Mouse (Mus musculus) forelimb bud, embryonic 11.5 days (tissue): ENCODE measurements around the gene Gata3.

Experiments used
- DNase-seq: peaks from one replicate; pipeline ENCODE4 v3.0.0-alpha.2; 2012; ENCODE audit warnings: low read depth, low spot score

Gene Gata3

GRCm38 (mm10) chr2:9886031-9886430, 3.8 kb downstream of the Gata3 start:
- DNase-seq: no peak

DNA sequence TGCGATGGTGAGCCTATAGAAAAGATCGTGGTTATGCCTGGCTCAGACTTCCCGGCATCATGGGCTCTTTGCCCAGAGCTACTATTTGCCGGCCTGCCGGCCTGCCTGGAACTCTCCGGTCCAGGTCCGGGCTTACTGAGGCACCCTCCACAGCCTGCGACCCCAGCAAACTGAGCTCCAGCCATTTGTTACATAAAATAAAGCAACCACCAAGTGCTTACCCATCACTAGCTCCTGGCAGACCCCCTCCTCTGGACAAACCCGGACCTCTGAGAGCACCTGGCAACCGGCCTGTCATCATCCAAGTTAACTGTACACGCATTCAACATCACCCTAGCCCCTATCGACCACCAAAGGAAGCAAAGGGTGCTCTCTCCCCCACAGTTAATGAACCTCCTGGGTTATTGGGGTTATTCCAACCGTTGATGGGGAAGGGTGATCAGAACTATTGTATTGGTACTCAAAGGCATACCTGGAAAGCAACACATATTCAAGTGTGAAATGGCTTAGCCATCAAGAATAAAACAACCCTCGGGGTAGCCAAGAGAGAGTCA, 4.5 kb downstream of the Gata3 start:
- DNase-seq: no peak

DNA sequence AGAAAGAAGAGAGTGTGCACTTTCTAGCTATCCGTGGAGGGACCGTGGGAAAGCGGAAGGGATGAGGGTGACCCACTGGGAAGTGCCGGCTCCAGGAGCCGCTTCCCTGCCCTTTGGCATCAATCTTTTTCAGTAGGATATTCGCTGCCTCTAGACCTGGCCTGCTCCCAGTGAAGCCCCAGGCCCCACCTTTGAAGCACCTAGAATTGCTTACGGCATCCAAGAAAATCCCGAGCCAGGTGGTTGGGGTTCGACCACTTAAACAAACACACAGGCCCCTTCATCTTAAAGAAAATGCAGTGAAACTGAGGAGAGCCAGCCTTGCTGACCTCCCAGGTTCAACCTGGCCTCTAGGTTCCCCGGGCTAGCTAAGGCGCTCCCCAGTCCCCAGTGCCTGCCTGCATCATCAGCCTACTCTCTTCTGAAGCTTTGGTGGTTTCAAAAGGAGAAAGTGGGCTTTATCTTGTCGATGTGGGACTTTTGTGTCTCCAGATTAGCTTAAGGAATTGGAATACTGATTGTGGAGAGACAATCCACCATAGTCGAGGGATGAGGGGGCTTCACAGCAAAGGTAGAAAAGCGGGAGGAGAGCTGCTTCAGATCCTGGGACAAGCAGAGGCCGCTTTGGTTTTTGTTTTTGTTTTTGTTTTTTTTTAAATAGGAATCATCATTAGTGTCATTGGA, 5.2 kb downstream of the Gata3 start:
- no peak for DNase-seq

DNA sequence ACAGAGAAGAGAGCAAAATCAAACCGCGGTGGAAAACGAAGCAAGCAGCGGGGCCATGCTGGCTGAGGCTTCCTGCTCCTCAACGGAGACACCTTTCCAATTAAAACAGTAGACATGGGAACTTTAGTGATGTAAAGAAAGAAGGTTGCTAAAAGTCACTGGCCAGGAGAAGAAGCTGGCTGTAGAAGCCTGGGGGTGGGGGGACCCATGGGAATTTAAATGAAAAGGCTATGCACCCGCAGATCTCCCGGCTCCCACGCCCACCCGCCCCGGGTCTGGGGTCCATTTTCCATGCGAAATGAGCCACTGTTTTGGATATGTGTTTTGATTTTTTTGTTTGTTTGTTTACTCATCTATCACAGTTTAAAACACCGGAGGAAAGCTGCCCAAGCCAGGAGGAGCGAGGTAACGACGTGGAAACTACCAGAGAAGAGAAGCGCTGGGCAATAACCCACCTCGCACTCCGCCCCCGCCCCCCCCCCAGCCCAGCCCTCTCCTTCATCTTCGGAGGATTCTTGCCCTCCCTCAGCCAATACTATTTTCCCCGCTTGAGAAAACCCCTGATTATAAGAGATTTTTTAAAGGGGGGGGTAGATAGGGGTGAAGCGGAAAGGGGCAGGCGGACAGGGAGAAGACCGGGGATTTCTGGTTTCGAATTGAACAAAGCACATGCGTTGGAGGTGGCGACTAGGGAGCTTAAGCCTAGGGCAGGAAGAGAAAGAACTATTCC, 5.9 kb downstream of the Gata3 start:
- no peak for DNase-seq

DNA sequence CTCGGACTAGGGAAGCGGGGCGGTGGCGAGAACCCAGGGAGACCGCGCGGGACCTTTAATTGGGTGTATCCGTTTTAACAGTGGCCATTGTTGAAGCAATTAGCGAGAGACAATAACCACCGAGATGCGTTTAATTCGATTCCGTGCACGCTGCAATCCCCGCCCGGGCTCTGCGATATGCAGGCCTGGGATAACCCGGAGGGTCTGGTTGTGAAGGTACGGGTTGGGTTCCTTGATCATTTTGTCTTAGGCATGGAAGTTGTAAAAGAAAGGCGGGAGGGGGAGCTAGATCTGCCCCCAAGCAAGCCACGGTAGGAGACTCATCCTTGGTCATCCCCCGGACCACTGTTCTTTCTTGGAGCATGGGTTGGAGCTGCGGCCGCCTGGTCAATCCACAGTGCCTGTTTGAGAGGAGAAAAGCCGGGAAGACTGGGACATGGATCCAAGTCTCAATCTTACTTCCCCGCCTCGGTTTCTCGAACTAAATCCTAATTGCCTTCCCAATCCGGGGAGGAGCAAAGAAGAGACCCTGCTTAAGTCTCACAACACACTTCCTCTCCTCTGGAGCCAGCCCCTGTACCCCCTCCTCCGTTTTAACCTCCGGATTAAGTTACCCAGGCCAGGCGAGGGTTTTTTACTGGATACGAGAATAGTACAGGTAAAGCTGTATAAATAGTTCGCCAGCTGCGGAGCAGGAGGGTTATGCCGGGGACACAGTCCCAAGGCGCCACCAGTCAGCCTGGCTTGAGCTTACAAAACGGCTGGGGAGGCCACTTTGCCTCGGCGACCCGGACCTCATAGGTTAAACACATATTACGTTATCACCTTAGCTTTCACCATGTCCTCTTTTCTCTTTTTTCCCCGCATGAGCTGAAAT, 6.7 kb downstream of the Gata3 start:
- no peak for DNase-seq

DNA sequence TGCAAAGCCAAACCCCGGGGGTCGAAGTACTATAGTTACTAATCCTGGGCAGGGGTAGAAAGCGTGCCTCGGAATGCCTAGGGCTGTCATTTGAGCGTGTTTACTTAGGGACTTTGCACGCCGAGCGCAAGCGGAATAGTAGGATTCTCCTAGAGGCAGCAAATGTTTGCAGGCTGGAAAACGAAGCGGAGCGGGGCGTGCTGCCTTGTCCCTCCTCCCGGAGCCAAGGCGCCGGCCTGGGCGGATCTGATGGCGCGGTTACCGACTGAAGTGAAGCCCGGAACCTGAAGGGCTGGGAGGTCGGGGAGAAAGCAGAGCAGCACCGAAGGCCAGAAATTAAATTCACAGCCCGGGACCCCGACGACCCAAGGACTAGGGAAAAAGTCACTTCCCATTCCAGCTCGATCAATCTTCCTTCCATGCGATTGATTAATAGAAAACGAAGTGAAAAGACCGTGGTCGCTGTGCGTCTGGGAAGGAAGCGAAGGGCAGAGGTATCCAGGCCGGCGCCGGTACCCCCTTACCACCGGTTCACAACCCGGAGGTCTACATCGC, 7.4 kb downstream of the Gata3 start:
- no peak for DNase-seq

- no peak for DNase-seq
Measured at GRCm38 (mm10) chr2:9881611-9882023, 8.2 kb downstream of the Gata3 start.

DNA sequence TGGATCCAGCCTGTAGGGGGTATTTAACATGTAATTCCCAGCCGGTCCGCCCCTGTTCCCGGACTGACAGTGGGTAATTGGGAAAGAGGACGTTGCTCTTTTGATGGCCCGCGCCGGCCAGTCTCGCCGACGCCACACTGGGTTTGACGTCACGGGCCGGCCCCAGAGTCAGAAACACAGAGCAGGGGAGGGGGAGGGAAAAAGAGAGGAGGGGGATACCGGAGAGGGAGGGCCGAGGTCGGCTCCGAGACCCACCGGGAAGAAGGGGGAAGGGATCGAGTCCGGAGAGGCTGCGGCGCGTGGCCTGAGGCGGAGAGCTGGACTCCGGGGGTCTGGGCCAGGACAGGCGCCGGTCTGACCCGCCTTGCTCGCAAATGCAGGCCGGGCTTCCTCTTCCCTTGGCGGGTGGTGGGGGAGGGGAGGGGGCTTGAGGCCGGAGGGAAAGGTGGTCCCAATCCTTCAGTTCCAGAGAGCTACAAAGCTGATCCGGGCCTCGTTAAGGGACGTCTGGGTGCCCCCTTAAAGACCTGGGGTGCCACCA, 8.7 kb downstream of the Gata3 start, which contains the start of gene 4930412O13Rik:
4930412O13Rik (plus strand) TSS at position 202 of the 541 bp plus-strand sequence.
- DNase-seq: no peak

GRCm38 (mm10) chr2:9880271-9880670, 9.6 kb downstream of the Gata3 start:
- no peak for DNase-seq

- DNase-seq: peak; percentile 95
Measured at GRCm38 (mm10) chr2:9879493-9879892, 10.3 kb downstream of the Gata3 start.

DNA sequence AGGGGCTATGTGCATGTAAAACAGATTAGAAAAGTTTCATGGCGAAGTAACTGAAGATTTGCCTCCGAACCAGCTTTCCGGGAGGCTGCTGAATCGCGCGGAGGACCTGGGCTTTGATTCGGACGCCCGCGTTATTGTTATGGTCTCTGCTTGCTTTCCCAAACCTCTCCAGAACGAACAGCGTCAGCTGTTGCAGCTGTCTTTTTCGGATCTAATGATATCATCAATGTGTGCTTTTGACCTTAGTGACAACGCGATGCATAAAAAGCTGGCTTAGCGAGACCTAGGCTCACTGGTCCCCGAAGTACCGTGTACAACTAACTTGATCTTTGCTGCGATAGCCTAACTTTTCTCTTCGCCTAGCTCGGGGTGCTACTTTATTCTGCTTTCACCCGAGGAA, 10.7 kb downstream of the Gata3 start:
- no peak for DNase-seq

- no peak for DNase-seq
Measured at GRCm38 (mm10) chr2:9878564-9879081, 11.2 kb downstream of the Gata3 start.

GRCm38 (mm10) chr2:9877966-9878563, 11.8 kb downstream of the Gata3 start:
- no peak for DNase-seq

DNA sequence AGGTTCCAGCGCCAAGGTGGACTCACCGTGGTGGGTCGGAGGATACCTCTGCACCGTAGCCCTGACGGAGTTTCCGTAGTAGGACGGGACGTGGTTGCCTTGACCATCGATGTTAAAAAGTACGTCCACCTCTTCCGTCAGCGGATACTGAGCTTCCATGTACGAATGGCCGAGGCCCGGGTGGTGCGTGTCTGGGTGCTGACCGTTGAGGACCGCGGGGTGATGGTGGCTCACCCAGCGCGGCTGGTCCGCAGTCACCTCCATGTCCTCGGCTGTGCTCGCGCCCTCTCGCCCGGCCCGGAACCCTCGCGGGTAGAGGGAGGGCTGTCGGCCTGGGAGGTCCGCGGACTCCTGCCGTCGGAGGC, 12.5 kb downstream of the Gata3 start:
- DNase-seq: no peak

DNA sequence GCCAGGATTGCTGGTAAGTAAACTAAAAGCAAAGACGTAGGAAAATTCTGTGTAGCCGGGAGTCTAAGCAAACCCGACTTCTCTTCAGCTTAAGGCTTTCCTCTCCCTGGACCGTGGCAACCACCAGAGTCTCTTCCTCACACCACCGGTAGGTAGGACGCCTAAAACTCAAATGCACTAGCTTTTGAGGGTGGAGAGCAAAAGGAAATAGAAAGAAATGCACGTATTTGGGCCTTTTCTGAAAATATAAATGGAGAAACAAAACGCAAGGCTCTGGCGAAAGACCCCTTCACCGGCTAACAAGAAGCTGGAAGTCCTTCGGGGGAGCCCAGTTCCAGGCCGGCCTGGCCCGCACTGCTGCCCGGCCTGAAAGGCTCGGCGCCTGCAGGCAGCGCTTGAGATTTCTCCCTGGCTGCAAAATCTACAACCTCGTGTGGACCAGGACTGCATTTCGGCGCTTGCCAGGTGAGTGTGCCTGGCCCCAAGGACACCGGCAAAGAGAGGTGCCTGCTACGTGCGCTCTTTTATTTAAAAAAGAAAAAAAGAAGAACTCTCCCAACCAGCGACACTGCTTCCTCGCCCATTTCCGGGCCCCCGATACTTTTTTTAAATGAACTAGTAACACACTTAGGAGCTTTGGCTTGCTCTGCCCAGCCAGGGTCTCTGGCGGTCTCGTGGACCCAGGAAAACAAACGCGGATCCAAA, 13.1 kb downstream of the Gata3 start:
- no peak for DNase-seq

DNA sequence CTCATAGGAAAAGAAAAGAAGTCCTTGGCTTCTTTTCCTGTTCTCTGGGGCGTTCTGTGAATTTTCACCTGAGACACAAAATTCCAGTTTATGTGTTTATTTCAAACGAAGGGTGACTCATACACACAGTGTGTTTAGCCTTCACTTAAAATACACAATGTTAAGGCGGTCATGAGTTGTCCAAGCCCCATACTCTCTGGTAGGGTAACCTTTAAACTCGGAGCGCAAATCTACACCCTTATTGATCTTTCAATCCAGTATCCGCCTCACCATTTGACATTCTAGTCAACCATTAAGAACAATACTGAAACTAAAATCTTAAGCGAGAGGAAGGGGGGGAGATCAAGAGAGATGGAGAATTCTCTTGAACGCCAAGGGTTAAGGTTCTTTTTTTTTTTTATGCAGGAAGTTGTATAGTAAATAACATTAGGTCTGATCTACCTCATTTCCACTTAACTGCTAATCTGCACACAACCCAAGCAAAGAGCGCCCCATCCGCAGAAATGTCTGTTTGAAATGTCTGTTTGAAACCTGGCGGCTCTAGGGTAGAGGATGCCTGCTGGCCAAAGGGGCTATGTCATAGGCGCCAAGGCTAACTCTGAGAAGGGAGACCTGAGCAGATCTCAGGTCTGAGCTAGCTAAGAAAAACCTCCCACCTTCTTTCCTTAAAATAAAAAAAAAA, 14.0 kb downstream of the Gata3 start:
- no peak for DNase-seq

DNA sequence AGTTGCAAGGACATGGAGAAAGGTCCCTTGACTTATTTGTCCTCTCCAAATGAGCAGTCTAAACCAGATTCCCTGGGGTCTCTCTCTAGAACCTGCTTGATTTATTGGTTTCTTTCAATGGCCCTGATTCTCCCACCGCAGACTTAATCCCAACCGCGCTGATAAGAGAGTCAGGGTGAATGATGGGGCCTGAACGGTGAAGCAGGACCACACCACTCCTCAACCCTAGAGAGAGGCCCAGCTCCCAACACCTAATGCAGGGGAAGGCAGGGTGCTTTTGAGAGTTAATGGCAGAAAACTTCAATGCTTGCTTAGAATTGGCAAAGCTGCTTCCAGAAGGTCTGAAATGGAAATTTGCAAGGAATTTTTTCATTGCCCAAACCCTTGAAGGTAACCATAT, 14.6 kb downstream of the Gata3 start:
- no peak for DNase-seq

- no peak for DNase-seq
Measured at GRCm38 (mm10) chr2:9874467-9875219, 15.2 kb downstream of the Gata3 start.

GRCm38 (mm10) chr2:9873757-9874156, 16.1 kb downstream of the Gata3 start:
- no peak for DNase-seq
